Mouse (Mus musculus): Measurements from ENCODE around the gene Olfr266. TPM values are rescaled to one million over a fixed set of nuclear protein-coding genes. Genes with fewer than 3 reads are reported as not detected.

Olfr266 gene
- polyA plus RNA-seq (2012), result not detected in 2 replicates

- Histone ChIP-seq H3K36me3 (ENCODE audit: control insufficient read depth) (no peaks in the 10 kb centered on the region), H3K27me3 (ENCODE audit: control insufficient read depth) (no peaks in the 10 kb centered on the region), H3K4me1 (ENCODE audit: control insufficient read depth) (no peaks in the 10 kb centered on the region), H3K9me3 (ENCODE audit: control insufficient read depth, low read length) (no peaks in the 10 kb centered on the region), H3K4me3 (replicated peaks) (no peak within 1 kb of the TSS)
- TF ChIP-seq GATA1 (IDR thresholded peaks at IDR 0.05; ENCODE audit: low read length) (no peak), TAL1 (IDR thresholded peaks at IDR 0.05; ENCODE audit: low read length) (no peak)
Measured at GRCm38 (mm10) chr3:106826187-106826586, at the start of gene Olfr266. TSS of gene Olfr266 (minus strand) at chr3:106826287.

DNA sequence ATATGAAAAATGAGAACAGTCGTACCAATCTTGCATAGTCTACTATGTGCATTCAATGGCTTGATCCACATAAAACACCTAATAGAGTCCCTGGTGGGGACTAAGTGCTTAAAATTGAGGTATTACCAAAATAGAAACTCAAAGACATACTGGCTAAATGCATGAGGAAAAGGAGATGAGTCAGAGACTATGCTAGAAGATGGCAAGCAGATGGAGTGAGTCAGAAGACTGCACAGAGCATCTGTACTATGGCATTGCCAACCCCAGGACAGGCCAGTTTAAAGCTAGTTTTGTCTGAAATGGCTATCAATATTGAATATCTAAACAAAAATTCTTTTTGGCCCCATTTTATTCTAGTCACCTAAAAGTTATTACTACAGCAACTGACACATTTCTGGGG lies 49.5 kb upstream of the Olfr266 start:
- Histone ChIP-seq H3K9me3 (ENCODE audit: control insufficient read depth, low read length) (no peaks in the 10 kb centered on the region; the same call in 1 of the 2 replicates), H3K36me3 (ENCODE audit: control insufficient read depth) (no peaks in the 10 kb centered on the region), H3K4me1 (ENCODE audit: control insufficient read depth) (no peaks in the 10 kb centered on the region), H3K4me3 (replicated peaks) (no peak overlapping the region), H3K27me3 (ENCODE audit: control insufficient read depth) (no peaks in the 10 kb centered on the region)
- TF ChIP-seq GATA1 (IDR thresholded peaks at IDR 0.05; ENCODE audit: low read length) (no peak), TAL1 (IDR thresholded peaks at IDR 0.05; ENCODE audit: low read length) (no peak)

DNA sequence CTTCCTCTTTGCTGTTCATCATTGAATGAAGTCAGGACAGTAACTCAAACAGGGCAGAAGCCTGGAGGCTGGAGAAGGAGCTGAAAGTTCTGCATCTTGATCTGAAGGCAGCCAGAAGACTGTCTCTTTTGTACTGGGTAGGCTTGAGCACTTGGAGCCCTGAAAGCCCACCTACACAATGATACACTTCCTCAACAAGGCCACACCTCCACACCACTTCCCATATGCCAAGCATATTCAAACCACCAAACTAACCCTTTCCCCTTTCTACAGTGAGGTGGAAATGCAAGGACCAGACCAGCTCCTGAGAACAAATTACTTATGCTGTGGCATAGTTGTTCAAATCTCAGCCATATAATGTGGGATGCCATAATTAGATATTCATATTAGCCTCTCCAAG lies 46.8 kb upstream of the Olfr266 start:
- Histone ChIP-seq H3K4me3 (replicated peaks) (no peak overlapping the region), H3K36me3 (ENCODE audit: control insufficient read depth) (no peaks in the 10 kb centered on the region), H3K9me3 (ENCODE audit: control insufficient read depth, low read length) (no peaks in the 10 kb centered on the region; the same call in 1 of the 2 replicates), H3K27me3 (ENCODE audit: control insufficient read depth) (no peaks in the 10 kb centered on the region), H3K4me1 (ENCODE audit: control insufficient read depth) (no peaks in the 10 kb centered on the region)
- TF ChIP-seq GATA1 (IDR thresholded peaks at IDR 0.05; ENCODE audit: low read length) (no peak), TAL1 (IDR thresholded peaks at IDR 0.05; ENCODE audit: low read length) (no peak)

DNA sequence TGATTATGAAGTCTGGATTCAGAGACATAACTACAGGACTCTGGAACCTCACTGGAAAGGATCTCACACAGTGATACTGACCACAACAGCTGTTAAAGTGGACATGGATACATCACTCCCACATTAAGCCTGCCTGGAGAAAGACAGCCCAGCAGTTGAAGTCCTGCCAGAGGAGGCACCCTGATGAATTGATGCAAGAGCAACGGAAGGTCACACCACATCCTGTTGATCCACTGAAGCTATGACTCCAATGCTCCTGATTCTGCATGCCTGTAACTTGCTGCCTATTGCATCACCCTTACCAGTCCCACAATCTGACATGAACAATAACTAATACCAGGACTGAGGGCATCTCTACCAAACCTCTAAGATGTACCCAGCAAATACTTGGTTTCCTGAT lies 6.0 kb upstream of the Olfr266 start:
- Histone ChIP-seq H3K27me3 (ENCODE audit: control insufficient read depth) (no peaks in the 10 kb centered on the region), H3K4me3 (replicated peaks) (no peak overlapping the region), H3K9me3 (ENCODE audit: control insufficient read depth, low read length) (peaks cover 8% of the 10 kb centered on the region; the same call in 1 of the 2 replicates), H3K4me1 (ENCODE audit: control insufficient read depth) (no peaks in the 10 kb centered on the region), H3K36me3 (ENCODE audit: control insufficient read depth) (no peaks in the 10 kb centered on the region)
- TF ChIP-seq GATA1 (IDR thresholded peaks at IDR 0.05; ENCODE audit: low read length) (no peak), TAL1 (IDR thresholded peaks at IDR 0.05; ENCODE audit: low read length) (no peak)

DNA sequence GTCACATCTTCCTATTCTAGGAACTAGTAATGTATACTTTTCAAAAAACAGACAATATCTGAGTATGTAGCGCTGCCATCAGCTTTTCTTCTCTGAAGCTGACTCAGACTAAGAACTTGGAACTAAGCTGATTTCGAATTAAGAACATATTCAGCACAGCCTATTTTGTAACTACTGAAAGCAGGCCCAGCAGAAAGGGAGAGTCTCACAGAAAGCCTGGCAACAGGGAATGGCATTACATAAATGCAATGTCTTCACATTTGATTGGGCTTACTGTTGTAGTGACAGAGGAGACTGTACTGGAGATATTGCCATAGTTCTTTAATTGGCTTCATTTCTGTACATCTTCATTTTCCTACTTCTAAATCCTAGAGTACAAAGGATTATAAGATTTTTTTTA lies 8.4 kb downstream of the Olfr266 start:
- H3K36me3 ChIP-seq (ENCODE audit: control insufficient read depth), result no peaks in the 10 kb centered on the region
- TF ChIP-seq GATA1 (IDR thresholded peaks at IDR 0.05; ENCODE audit: low read length) (no peak), TAL1 (IDR thresholded peaks at IDR 0.05; ENCODE audit: low read length) (no peak)
- no peaks in the 10 kb centered on the region for H3K27me3 ChIP-seq (ENCODE audit: control insufficient read depth)

GRCm38 (mm10) chr3:106808972-106809695 lies 17.0 kb downstream of the Olfr266 start:
- TF ChIP-seq GATA1 (IDR thresholded peaks at IDR 0.05; ENCODE audit: low read length) (no peak), TAL1 (IDR thresholded peaks at IDR 0.05; ENCODE audit: low read length) (no peak)
- no peaks in the 10 kb centered on the region for H3K36me3 ChIP-seq (ENCODE audit: control insufficient read depth)
- no peak overlapping the region for H3K4me3 ChIP-seq (replicated peaks)
- H3K9me3 ChIP-seq (ENCODE audit: control insufficient read depth, low read length), result no peaks in the 10 kb centered on the region
- H3K4me1 ChIP-seq (ENCODE audit: control insufficient read depth), result no peaks in the 10 kb centered on the region
- H3K27me3 ChIP-seq (ENCODE audit: control insufficient read depth), result no peaks in the 10 kb centered on the region

More for the DNA sequence above, 8.4 kb downstream of the Olfr266 start:
- Histone ChIP-seq H3K4me1 (ENCODE audit: control insufficient read depth) (no peaks in the 10 kb centered on the region), H3K9me3 (ENCODE audit: control insufficient read depth, low read length) (no peaks in the 10 kb centered on the region), H3K4me3 (replicated peaks) (no peak overlapping the region)

- Histone ChIP-seq H3K4me3 (replicated peaks) (no peak overlapping the region), H3K4me1 (ENCODE audit: control insufficient read depth) (no peaks in the 10 kb centered on the region), H3K27me3 (ENCODE audit: control insufficient read depth) (no peaks in the 10 kb centered on the region), H3K36me3 (ENCODE audit: control insufficient read depth) (no peaks in the 10 kb centered on the region), H3K9me3 (ENCODE audit: control insufficient read depth, low read length) (peaks cover 3% of the 10 kb centered on the region; the same call in 1 of the 2 replicates)
- TF ChIP-seq GATA1 (IDR thresholded peaks at IDR 0.05; ENCODE audit: low read length), result no peak
- no peak for TF ChIP-seq TAL1 (IDR thresholded peaks at IDR 0.05; ENCODE audit: low read length)
Measured at GRCm38 (mm10) chr3:106798079-106798478, 28.0 kb downstream of the Olfr266 start.

GRCm38 (mm10) chr3:106789930-106790329 lies 36.2 kb downstream of the Olfr266 start, which contains the start of gene Cd53:
TSS of gene Cd53 (minus strand) at chr3:106790149.
- Histone ChIP-seq H3K4me3 (replicated peaks) (no peak within 1 kb of the TSS), H3K36me3 (ENCODE audit: control insufficient read depth) (no peaks in the 10 kb centered on the region), H3K4me1 (ENCODE audit: control insufficient read depth) (no peaks in the 10 kb centered on the region), H3K9me3 (ENCODE audit: control insufficient read depth, low read length) (no peaks in the 10 kb centered on the region), H3K27me3 (ENCODE audit: control insufficient read depth) (no peaks in the 10 kb centered on the region)
- TF ChIP-seq GATA1 (IDR thresholded peaks at IDR 0.05; ENCODE audit: low read length), result no peak
- TF ChIP-seq TAL1 (IDR thresholded peaks at IDR 0.05; ENCODE audit: low read length), result no peak

GRCm38 (mm10) chr3:106788440-106788887 lies 37.6 kb downstream of the Olfr266 start:
- H3K9me3 ChIP-seq (ENCODE audit: control insufficient read depth, low read length), result no peaks in the 10 kb centered on the region
- H3K4me3 ChIP-seq (replicated peaks), result no peak overlapping the region

More at GRCm38 (mm10) chr3:106788440-106788887, 37.6 kb downstream of the Olfr266 start:
- no peak for TF ChIP-seq GATA1 (IDR thresholded peaks at IDR 0.05; ENCODE audit: low read length)
- TF ChIP-seq TAL1 (IDR thresholded peaks at IDR 0.05; ENCODE audit: low read length), result no peak
- Histone ChIP-seq H3K36me3 (ENCODE audit: control insufficient read depth) (no peaks in the 10 kb centered on the region), H3K27me3 (ENCODE audit: control insufficient read depth) (no peaks in the 10 kb centered on the region), H3K4me1 (ENCODE audit: control insufficient read depth) (no peaks in the 10 kb centered on the region)

Data from erythroblast, embryonic 14.5 days (primary cell).